Mouse (Mus musculus): ENCODE data around the gene Gm42715. TPM values are rescaled to one million over a fixed set of nuclear protein-coding genes. Genes with fewer than 3 reads are reported as not detected.

Gene Gm42715
- 5.3 and 6.2 TPM in 2 replicates for polyA plus RNA-seq (2012; rRNA removed)

GRCm38 (mm10) chr7:127519284-127519683 is at the start of gene Gm42715:
Gene Gm42715 (plus strand): TSS chr7:127519584.

GRCm38 (mm10) chr7:127478635-127479317 is 40.6 kb upstream of the Gm42715 start, which contains the start of gene Fbrs:
Gene Fbrs (plus strand): TSS chr7:127479199.

GRCm38 (mm10) chr7:127511808-127512230 is 7.6 kb upstream of the Gm42715 start, which contains the start of gene Srcap:
Gene Srcap (plus strand): TSS chr7:127511983.

DNA sequence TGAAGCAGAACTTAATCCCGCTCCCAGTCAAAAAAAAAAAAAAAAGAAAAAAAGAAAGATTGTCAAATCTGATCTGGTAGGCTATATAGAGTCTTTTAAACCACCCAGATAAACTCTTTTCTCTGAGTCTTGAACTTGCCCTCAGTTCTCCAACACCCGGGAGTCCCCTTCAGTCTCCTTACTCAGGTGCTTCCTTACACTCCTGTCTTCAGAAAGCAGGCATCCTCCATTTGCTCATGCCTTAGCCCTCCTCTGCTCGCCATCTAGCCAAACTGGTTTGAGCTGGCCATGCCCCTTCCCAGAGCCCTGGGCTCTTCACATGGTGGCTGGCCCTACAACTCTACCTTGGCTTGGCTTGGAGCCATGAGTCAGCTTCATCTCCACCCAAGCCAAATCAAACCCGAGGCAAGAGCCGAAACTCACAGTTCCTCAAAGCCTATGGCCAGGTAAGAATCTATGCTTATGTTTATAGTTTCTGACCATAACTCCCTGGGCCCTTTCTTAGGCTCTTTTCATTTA is 42.0 kb downstream of the Gm42715 start, which contains the start of gene Tmem265:
Gene Tmem265 (plus strand): TSS at position 51 of the 519 bp plus-strand sequence.

GRCm38 (mm10) chr7:127572895-127573471 is 53.6 kb downstream of the Gm42715 start, which contains the start of gene Phkg2:
Gene Phkg2 (plus strand): TSS chr7:127573340.

DNA sequence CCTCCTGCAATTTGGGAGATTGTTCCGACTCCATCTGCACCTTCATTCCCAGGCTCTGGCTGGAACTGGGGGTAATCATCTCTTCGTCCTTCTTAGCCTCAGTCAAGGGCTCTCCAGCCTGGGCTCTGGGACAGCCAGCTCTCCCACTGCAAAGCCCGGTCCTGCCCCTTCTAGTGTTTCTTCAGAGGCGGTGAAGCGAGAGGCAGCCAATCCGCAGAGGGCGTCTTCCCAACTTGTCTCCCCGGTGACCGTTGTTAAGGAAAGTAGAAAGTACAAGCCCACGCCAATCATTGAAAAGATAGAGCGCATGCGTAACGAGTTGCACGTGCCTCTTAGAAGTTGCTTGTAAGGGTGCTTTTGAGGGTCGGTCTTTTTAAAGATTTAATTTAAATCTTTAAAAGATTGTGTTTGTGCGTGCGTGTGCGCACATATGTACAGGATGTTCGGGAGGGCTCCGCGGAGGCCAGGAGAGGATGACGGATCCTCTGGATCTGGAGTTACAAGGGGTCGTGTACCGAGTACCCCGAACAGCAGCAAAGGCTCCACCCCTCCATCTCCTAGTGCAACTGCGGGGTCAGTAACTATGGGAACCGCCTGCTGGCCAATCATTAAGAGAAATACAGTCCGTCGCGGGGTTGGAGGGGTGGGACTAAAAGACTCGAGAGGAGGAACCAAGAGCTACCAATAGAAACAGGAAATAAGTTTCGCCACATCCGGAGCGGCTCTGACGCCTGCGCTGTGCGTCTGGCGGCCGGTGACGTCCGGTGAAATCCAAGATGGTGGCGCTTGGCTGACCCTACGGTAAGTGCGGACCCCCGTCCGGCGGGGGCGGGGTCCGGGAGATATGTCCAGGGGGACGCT is 68.9 kb downstream of the Gm42715 start, which contains the start of the genes Ccdc189 and Rnf40:
Gene Ccdc189 (minus strand): TSS at position 585 of the 861 bp plus-strand sequence.
Gene Rnf40 (plus strand): TSS at position 757 of the 861 bp plus-strand sequence.

GRCm38 (mm10) chr7:127614891-127615843 is 95.8 kb downstream of the Gm42715 start, which contains the start of gene Zfp629:
Gene Zfp629 (minus strand): TSS chr7:127615797.

Other genes starting within 250 kb of the Gm42715 start
- 42.7 and 50.6 TPM in 2 replicates for gene Sephs2, start 245.5 kb upstream of the Gm42715 start, polyA plus RNA-seq (2012; rRNA removed)
- gene Itgal, start 223.3 kb upstream of the Gm42715 start, polyA plus RNA-seq (2012; rRNA removed), result 5.5 and 7.7 TPM in 2 replicates
- gene Zfp768, start 174.0 kb upstream of the Gm42715 start, polyA plus RNA-seq (2012; rRNA removed), result 3.8 and 4.1 TPM in 2 replicates
- gene Zfp747, start 143.5 kb upstream of the Gm42715 start, polyA plus RNA-seq (2012; rRNA removed), result 1.4 and 1.5 TPM in 2 replicates
- gene 9130019O22Rik, start 132.4 kb upstream of the Gm42715 start, polyA plus RNA-seq (2012; rRNA removed), result 0.59 and 0.69 TPM in 2 replicates
- 1.1 and 1.3 TPM in 2 replicates for gene E430018J23Rik, start 126.0 kb upstream of the Gm42715 start, polyA plus RNA-seq (2012; rRNA removed)
- gene Zfp764, start 112.8 kb upstream of the Gm42715 start, polyA plus RNA-seq (2012; rRNA removed), result 1.1 and 1.2 TPM in 2 replicates
- 5.8 and 6.8 TPM in 2 replicates for gene Zfp688, start 97.5 kb upstream of the Gm42715 start, polyA plus RNA-seq (2012; rRNA removed)
- gene Zfp689, start 70.4 kb upstream of the Gm42715 start, polyA plus RNA-seq (2012; rRNA removed), result 1.4 and 1.7 TPM in 2 replicates
- gene Prr14, start 60.0 kb upstream of the Gm42715 start, polyA plus RNA-seq (2012; rRNA removed), result 20.4 and 21.6 TPM in 2 replicates
- 4.4 and 9.0 TPM in 2 replicates for gene Fbrs, start 40.4 kb upstream of the Gm42715 start, polyA plus RNA-seq (2012; rRNA removed)
- 2.9 and 3.8 TPM in 2 replicates for gene Srcap, start 7.6 kb upstream of the Gm42715 start, polyA plus RNA-seq (2012; rRNA removed)
- 1.3 TPM in 2 replicates for gene Tmem265, start 41.8 kb downstream of the Gm42715 start, polyA plus RNA-seq (2012; rRNA removed)
- 24.1 and 27.6 TPM in 2 replicates for gene Phkg2, start 53.8 kb downstream of the Gm42715 start, polyA plus RNA-seq (2012; rRNA removed)
- 4.3 and 5.0 TPM in 2 replicates for gene Ccdc189, start 69.0 kb downstream of the Gm42715 start, polyA plus RNA-seq (2012; rRNA removed)
- 14.6 and 16.3 TPM in 2 replicates for gene Rnf40, start 69.2 kb downstream of the Gm42715 start, polyA plus RNA-seq (2012; rRNA removed)
- gene Zfp629, start 96.2 kb downstream of the Gm42715 start, polyA plus RNA-seq (2012; rRNA removed), result 1.7 and 1.9 TPM in 2 replicates
- gene Bcl7c, start 189.3 kb downstream of the Gm42715 start, polyA plus RNA-seq (2012; rRNA removed), result 12.5 and 12.9 TPM in 2 replicates
- gene Ctf1, start 193.2 kb downstream of the Gm42715 start, polyA plus RNA-seq (2012; rRNA removed), result 2.0 and 2.3 TPM in 2 replicates
- gene Ctf2, start 212.6 kb downstream of the Gm42715 start, polyA plus RNA-seq (2012; rRNA removed), result not detected in 2 replicates
- 10.2 and 11.0 TPM in 2 replicates for gene Fbxl19, start 225.0 kb downstream of the Gm42715 start, polyA plus RNA-seq (2012; rRNA removed)